Mouse (Mus musculus): ENCODE results near the gene Epgn. TPM values are rescaled to one million over a fixed set of nuclear protein-coding genes. Genes with fewer than 3 reads are reported as not detected.

Gene Epgn
- polyA plus RNA-seq, 1 experiment = 0.40 TPM

- H3K36me3 ChIP-seq (ENCODE audit: control insufficient read depth, insufficient read depth, low read length) = no peaks in the 10 kb centered on the region
- no peaks in the 10 kb centered on the region for H3K4me1 ChIP-seq (ENCODE audit: control insufficient read depth, insufficient read depth, low read length)
- H3K27me3 ChIP-seq (ENCODE audit: control insufficient read depth, insufficient read depth, low read length) = no peaks in the 10 kb centered on the region
- H3K27ac ChIP-seq (ENCODE audit: control insufficient read depth, insufficient read depth, low read depth, low read length) = no peak overlapping the region
- H3K4me3 ChIP-seq (ENCODE audit: control insufficient read depth, low read depth, low read length) = no peak overlapping the region
- TF ChIP-seq POLR2A (IDR thresholded peaks at IDR 0.05; ENCODE audit: control insufficient read depth, low read depth, low read length) = no peak
- no peak for TF ChIP-seq CTCF (IDR thresholded peaks at IDR 0.05; ENCODE audit: control insufficient read depth, insufficient read depth, insufficient replicate concordance, low read depth, low read length)
Measured at GRCm38 (mm10) chr5:91027840-91028239, 576 bp downstream of the Epgn start.

- Histone ChIP-seq H3K4me1 (ENCODE audit: control insufficient read depth, insufficient read depth, low read length) (no peaks in the 10 kb centered on the region), H3K4me3 (ENCODE audit: control insufficient read depth, low read depth, low read length) (no peak overlapping the region), H3K27ac (ENCODE audit: control insufficient read depth, insufficient read depth, low read depth, low read length) (no peak overlapping the region), H3K27me3 (ENCODE audit: control insufficient read depth, insufficient read depth, low read length) (no peaks in the 10 kb centered on the region), H3K36me3 (ENCODE audit: control insufficient read depth, insufficient read depth, low read length) (no peaks in the 10 kb centered on the region)
- TF ChIP-seq POLR2A (IDR thresholded peaks at IDR 0.05; ENCODE audit: control insufficient read depth, low read depth, low read length) (no peak), CTCF (IDR thresholded peaks at IDR 0.05; ENCODE audit: control insufficient read depth, insufficient read depth, insufficient replicate concordance, low read depth, low read length) (no peak)
Measured at GRCm38 (mm10) chr5:91030629-91031028, 3.4 kb downstream of the Epgn start.

GRCm38 (mm10) chr5:91035341-91035740 is 8.1 kb downstream of the Epgn start:
- no peak for TF ChIP-seq CTCF (IDR thresholded peaks at IDR 0.05; ENCODE audit: control insufficient read depth, insufficient read depth, insufficient replicate concordance, low read depth, low read length)
- no peak for TF ChIP-seq POLR2A (IDR thresholded peaks at IDR 0.05; ENCODE audit: control insufficient read depth, low read depth, low read length)
- Histone ChIP-seq H3K27me3 (ENCODE audit: control insufficient read depth, insufficient read depth, low read length) (no peaks in the 10 kb centered on the region), H3K4me1 (ENCODE audit: control insufficient read depth, insufficient read depth, low read length) (no peaks in the 10 kb centered on the region), H3K36me3 (ENCODE audit: control insufficient read depth, insufficient read depth, low read length) (no peaks in the 10 kb centered on the region), H3K27ac (ENCODE audit: control insufficient read depth, insufficient read depth, low read depth, low read length) (no peak overlapping the region), H3K4me3 (ENCODE audit: control insufficient read depth, low read depth, low read length) (no peak overlapping the region)

- H3K4me1 ChIP-seq (ENCODE audit: control insufficient read depth, insufficient read depth, low read length) = no peaks in the 10 kb centered on the region
- no peak overlapping the region for H3K4me3 ChIP-seq (ENCODE audit: control insufficient read depth, low read depth, low read length)
- no peaks in the 10 kb centered on the region for H3K27me3 ChIP-seq (ENCODE audit: control insufficient read depth, insufficient read depth, low read length)
- H3K27ac ChIP-seq (ENCODE audit: control insufficient read depth, insufficient read depth, low read depth, low read length) = no peak overlapping the region
- TF ChIP-seq POLR2A (IDR thresholded peaks at IDR 0.05; ENCODE audit: control insufficient read depth, low read depth, low read length) (no peak), CTCF (IDR thresholded peaks at IDR 0.05; ENCODE audit: control insufficient read depth, insufficient read depth, insufficient replicate concordance, low read depth, low read length) (no peak)
- H3K36me3 ChIP-seq (ENCODE audit: control insufficient read depth, insufficient read depth, low read length) = no peaks in the 10 kb centered on the region
Measured at GRCm38 (mm10) chr5:91036628-91037027, 9.4 kb downstream of the Epgn start.

GRCm38 (mm10) chr5:91037756-91038155 is 10.5 kb downstream of the Epgn start:
- no peak overlapping the region for H3K27ac ChIP-seq (ENCODE audit: control insufficient read depth, insufficient read depth, low read depth, low read length)
- no peak overlapping the region for H3K4me3 ChIP-seq (ENCODE audit: control insufficient read depth, low read depth, low read length)
- TF ChIP-seq CTCF (IDR thresholded peaks at IDR 0.05; ENCODE audit: control insufficient read depth, insufficient read depth, insufficient replicate concordance, low read depth, low read length) = no peak
- no peak for TF ChIP-seq POLR2A (IDR thresholded peaks at IDR 0.05; ENCODE audit: control insufficient read depth, low read depth, low read length)
- H3K36me3 ChIP-seq (ENCODE audit: control insufficient read depth, insufficient read depth, low read length) = no peaks in the 10 kb centered on the region
- H3K27me3 ChIP-seq (ENCODE audit: control insufficient read depth, insufficient read depth, low read length) = no peaks in the 10 kb centered on the region
- H3K4me1 ChIP-seq (ENCODE audit: control insufficient read depth, insufficient read depth, low read length) = no peaks in the 10 kb centered on the region

GRCm38 (mm10) chr5:91038547-91038946 is 11.3 kb downstream of the Epgn start:
- H3K27ac ChIP-seq (ENCODE audit: control insufficient read depth, insufficient read depth, low read depth, low read length) = no peak overlapping the region
- no peaks in the 10 kb centered on the region for H3K4me1 ChIP-seq (ENCODE audit: control insufficient read depth, insufficient read depth, low read length)
- no peak overlapping the region for H3K4me3 ChIP-seq (ENCODE audit: control insufficient read depth, low read depth, low read length)
- no peaks in the 10 kb centered on the region for H3K36me3 ChIP-seq (ENCODE audit: control insufficient read depth, insufficient read depth, low read length)
- H3K27me3 ChIP-seq (ENCODE audit: control insufficient read depth, insufficient read depth, low read length) = no peaks in the 10 kb centered on the region
- TF ChIP-seq POLR2A (IDR thresholded peaks at IDR 0.05; ENCODE audit: control insufficient read depth, low read depth, low read length) = no peak
- TF ChIP-seq CTCF (IDR thresholded peaks at IDR 0.05; ENCODE audit: control insufficient read depth, insufficient read depth, insufficient replicate concordance, low read depth, low read length) = no peak

- H3K36me3 ChIP-seq (ENCODE audit: control insufficient read depth, insufficient read depth, low read length) = no peaks in the 10 kb centered on the region
- H3K4me3 ChIP-seq (ENCODE audit: control insufficient read depth, low read depth, low read length) = no peak overlapping the region
- H3K27ac ChIP-seq (ENCODE audit: control insufficient read depth, insufficient read depth, low read depth, low read length) = no peak overlapping the region
- H3K4me1 ChIP-seq (ENCODE audit: control insufficient read depth, insufficient read depth, low read length) = no peaks in the 10 kb centered on the region
- no peak for TF ChIP-seq CTCF (IDR thresholded peaks at IDR 0.05; ENCODE audit: control insufficient read depth, insufficient read depth, insufficient replicate concordance, low read depth, low read length)
- TF ChIP-seq POLR2A (IDR thresholded peaks at IDR 0.05; ENCODE audit: control insufficient read depth, low read depth, low read length) = no peak
- H3K27me3 ChIP-seq (ENCODE audit: control insufficient read depth, insufficient read depth, low read length) = no peaks in the 10 kb centered on the region
Measured at GRCm38 (mm10) chr5:91038963-91039362, 11.7 kb downstream of the Epgn start.

GRCm38 (mm10) chr5:91047987-91048386 is 20.7 kb downstream of the Epgn start:
- no peak overlapping the region for H3K4me3 ChIP-seq (ENCODE audit: control insufficient read depth, low read depth, low read length)
- no peak for TF ChIP-seq CTCF (IDR thresholded peaks at IDR 0.05; ENCODE audit: control insufficient read depth, insufficient read depth, insufficient replicate concordance, low read depth, low read length)
- TF ChIP-seq POLR2A (IDR thresholded peaks at IDR 0.05; ENCODE audit: control insufficient read depth, low read depth, low read length) = no peak
- no peaks in the 10 kb centered on the region for H3K27me3 ChIP-seq (ENCODE audit: control insufficient read depth, insufficient read depth, low read length)
- H3K27ac ChIP-seq (ENCODE audit: control insufficient read depth, insufficient read depth, low read depth, low read length) = no peak overlapping the region
- no peaks in the 10 kb centered on the region for H3K4me1 ChIP-seq (ENCODE audit: control insufficient read depth, insufficient read depth, low read length)
- no peaks in the 10 kb centered on the region for H3K36me3 ChIP-seq (ENCODE audit: control insufficient read depth, insufficient read depth, low read length)
